Mouse (Mus musculus): ENCODE data around the gene Tuba1c. TPM values are rescaled to one million over a fixed set of nuclear protein-coding genes. Genes with fewer than 3 reads are reported as not detected.

Tuba1c gene
- total and polyA plus RNA-seq, 2 experiments from 2014 or later: 97.1 to 309 TPM

DNA sequence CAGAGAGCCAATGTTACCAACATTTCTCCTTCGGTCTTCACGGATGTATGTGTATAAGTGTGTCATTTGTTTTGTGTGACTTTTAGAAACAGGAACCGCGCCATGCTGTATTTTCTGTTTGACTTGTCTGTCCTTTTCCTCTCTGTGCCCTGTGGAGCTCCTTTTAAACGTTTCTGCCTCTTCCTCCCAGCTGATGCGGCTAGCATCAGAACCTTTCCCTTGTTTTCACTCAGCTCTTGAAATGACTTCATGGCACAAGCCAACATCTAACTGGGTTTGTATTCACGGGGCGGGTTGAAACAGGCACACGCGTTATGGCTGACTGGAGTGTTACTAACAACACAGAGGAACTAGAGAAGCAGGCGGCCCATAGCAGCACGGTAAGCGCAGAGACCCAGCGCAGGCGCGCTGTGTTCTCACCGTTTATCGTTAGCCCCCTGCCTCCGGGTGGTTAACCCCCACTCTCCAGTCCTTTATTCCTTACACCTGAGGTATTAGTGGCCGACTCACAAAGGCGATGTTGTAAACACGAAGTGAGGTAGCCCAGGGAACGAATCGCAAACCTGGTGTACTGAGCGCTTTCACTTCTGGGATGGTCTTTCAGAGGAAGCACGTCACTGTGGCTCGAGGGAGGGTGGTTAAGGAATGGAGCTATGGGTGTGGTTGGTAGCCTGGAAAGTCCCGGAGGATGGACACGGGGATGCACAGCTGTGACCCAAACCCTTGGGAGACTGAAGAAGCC is 44.3 kb upstream of the Tuba1c start:
- TF ChIP-seq CTCF (IDR thresholded peaks at IDR 0.05; ENCODE audit: low read depth) (no peak), EP300 (IDR thresholded peaks at IDR 0.05; ENCODE audit: low read depth) (0 out of 2 replicates have a peak, but pooled peaks have one; percentile 69)
- Histone ChIP-seq H3K36me3 (replicated peaks; ENCODE audit: control insufficient read depth, insufficient read depth, low read length) (no peaks in the 10 kb centered on the region), H3K27ac (ENCODE audit: low read depth) (peak overlapping the region; percentile 97), H3K9ac (replicated peaks; ENCODE audit: low read depth, low read length) (peak overlapping the region; percentile 72), H3K27me3 (ENCODE audit: control insufficient read depth, insufficient read depth, low read length) (no peaks in the 10 kb centered on the region), H3K4me2 (ENCODE audit: low read depth, low read length) (peak overlapping the region; percentile 66), H3K4me3 (ENCODE audit: low read depth, low read length) (peak overlapping the region; percentile 53), H3K4me1 (ENCODE audit: control insufficient read depth, insufficient read depth) (peaks cover 19% of the 10 kb centered on the region), H3K9me3 (replicated peaks; ENCODE audit: control insufficient read depth, low read length) (no peaks in the 10 kb centered on the region)
- ATAC-seq (ENCODE audit: insufficient read depth, low read depth) (peak; percentile 90), DNase-seq (ENCODE audit: low spot score) (peak; percentile 94)
- WGBS: 2% methylated on average over 29 of the region's 29 CpGs

- peak overlapping the region; percentile 72 for H3K9ac ChIP-seq (replicated peaks; ENCODE audit: low read depth, low read length)
- 21% methylated on average over 12 of the region's 12 CpGs for WGBS
- H3K36me3 ChIP-seq (replicated peaks; ENCODE audit: control insufficient read depth, insufficient read depth, low read length): no peaks in the 10 kb centered on the region
- peaks cover 24% of the 10 kb centered on the region for H3K4me1 ChIP-seq (ENCODE audit: control insufficient read depth, insufficient read depth)
- H3K27me3 ChIP-seq (ENCODE audit: control insufficient read depth, insufficient read depth, low read length): no peaks in the 10 kb centered on the region
- ATAC-seq (ENCODE audit: insufficient read depth, low read depth): no peak; the same call in 1 of the 2 replicates
- peak overlapping the region; percentile 97 for H3K27ac ChIP-seq (ENCODE audit: low read depth)
- DNase-seq (ENCODE audit: low spot score): peak; percentile 34
- peak overlapping the region; percentile 53 for H3K4me3 ChIP-seq (ENCODE audit: low read depth, low read length)
- no peaks in the 10 kb centered on the region for H3K9me3 ChIP-seq (replicated peaks; ENCODE audit: control insufficient read depth, low read length)
- H3K4me2 ChIP-seq (ENCODE audit: low read depth, low read length): peak overlapping the region; percentile 66
- no peak for TF ChIP-seq EP300 (IDR thresholded peaks at IDR 0.05; ENCODE audit: low read depth)
- TF ChIP-seq CTCF (IDR thresholded peaks at IDR 0.05; ENCODE audit: low read depth): no peak
Measured at GRCm38 (mm10) chr15:98985982-98986715, 43.5 kb upstream of the Tuba1c start.

- 20% methylated on average over 7 of the region's 7 CpGs for WGBS
- Histone ChIP-seq H3K27ac (ENCODE audit: low read depth) (peak overlapping the region; percentile 97), H3K27me3 (ENCODE audit: control insufficient read depth, insufficient read depth, low read length) (no peaks in the 10 kb centered on the region), H3K4me3 (ENCODE audit: low read depth, low read length) (no peak overlapping the region), H3K36me3 (replicated peaks; ENCODE audit: control insufficient read depth, insufficient read depth, low read length) (no peaks in the 10 kb centered on the region), H3K4me2 (ENCODE audit: low read depth, low read length) (no peak overlapping the region; the same call in 1 of the 2 replicates), H3K9ac (replicated peaks; ENCODE audit: low read depth, low read length) (no peak overlapping the region), H3K9me3 (replicated peaks; ENCODE audit: control insufficient read depth, low read length) (no peaks in the 10 kb centered on the region), H3K4me1 (ENCODE audit: control insufficient read depth, insufficient read depth) (peaks cover 26% of the 10 kb centered on the region)
- no peak for TF ChIP-seq EP300 (IDR thresholded peaks at IDR 0.05; ENCODE audit: low read depth)
- no peak for TF ChIP-seq CTCF (IDR thresholded peaks at IDR 0.05; ENCODE audit: low read depth)
- ATAC-seq (ENCODE audit: insufficient read depth, low read depth) (peak; percentile 21; the same call in 1 of the 2 replicates), DNase-seq (ENCODE audit: low spot score) (peak; percentile 70)
Measured at GRCm38 (mm10) chr15:98987077-98987630, 42.5 kb upstream of the Tuba1c start.

DNA sequence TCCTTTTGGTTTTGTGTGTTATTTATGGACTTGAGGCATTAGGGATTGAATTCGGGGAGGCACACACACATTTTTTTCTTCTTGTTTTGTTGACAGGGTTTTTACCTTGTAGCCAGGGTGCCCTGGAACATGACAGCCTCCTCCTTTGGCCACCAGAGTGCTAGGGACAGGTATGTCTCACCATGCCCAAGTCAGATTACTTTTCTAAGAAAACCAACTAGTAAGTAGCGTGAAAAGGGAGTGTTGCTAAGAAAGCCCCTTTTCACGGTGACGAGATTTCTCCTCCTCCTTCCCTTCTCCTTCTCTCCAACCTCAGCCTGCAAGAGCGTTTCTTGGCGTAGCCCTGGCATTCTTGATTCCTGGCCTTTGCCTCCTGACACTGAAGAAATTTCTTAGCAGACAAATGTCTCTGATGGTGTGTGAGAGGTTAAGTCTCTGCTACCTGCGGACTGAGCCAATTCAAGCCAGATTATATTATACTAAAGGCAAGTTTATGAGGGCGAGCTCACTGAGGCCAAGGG is 42.0 kb upstream of the Tuba1c start:
- DNase-seq (ENCODE audit: low spot score) (no peak), ATAC-seq (ENCODE audit: insufficient read depth, low read depth) (no peak)
- Histone ChIP-seq H3K4me3 (ENCODE audit: low read depth, low read length) (no peak overlapping the region), H3K27ac (ENCODE audit: low read depth) (peak overlapping the region; percentile 97), H3K36me3 (replicated peaks; ENCODE audit: control insufficient read depth, insufficient read depth, low read length) (no peaks in the 10 kb centered on the region), H3K9ac (replicated peaks; ENCODE audit: low read depth, low read length) (peak overlapping the region; percentile 1; the same call in 1 of the 2 replicates), H3K4me1 (ENCODE audit: control insufficient read depth, insufficient read depth) (peaks cover 26% of the 10 kb centered on the region), H3K9me3 (replicated peaks; ENCODE audit: control insufficient read depth, low read length) (no peaks in the 10 kb centered on the region), H3K27me3 (ENCODE audit: control insufficient read depth, insufficient read depth, low read length) (no peaks in the 10 kb centered on the region), H3K4me2 (ENCODE audit: low read depth, low read length) (no peak overlapping the region)
- no peak for TF ChIP-seq EP300 (IDR thresholded peaks at IDR 0.05; ENCODE audit: low read depth)
- no peak for TF ChIP-seq CTCF (IDR thresholded peaks at IDR 0.05; ENCODE audit: low read depth)
- 56% methylated on average over 8 of the region's 8 CpGs for WGBS

DNA sequence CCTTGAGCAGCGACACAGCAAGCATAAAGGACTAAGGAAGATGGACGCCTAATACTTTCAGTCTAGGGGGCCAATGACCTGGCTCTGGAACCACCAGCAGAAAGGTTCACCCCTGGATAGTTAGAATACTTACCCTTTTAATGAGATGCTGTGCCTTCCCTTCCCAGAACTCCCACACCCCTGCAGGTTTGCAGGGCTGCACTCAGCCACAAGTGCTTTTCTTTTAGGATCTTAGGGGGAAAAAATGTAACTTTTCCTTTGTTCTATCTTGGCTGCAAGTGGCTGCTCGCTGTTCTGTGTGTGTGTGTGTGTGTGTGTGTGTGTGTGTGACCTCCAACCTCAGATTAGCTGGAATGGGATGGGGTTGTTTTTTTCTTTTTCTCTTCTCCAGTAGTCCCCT is 40.9 kb upstream of the Tuba1c start:
- no peak for ATAC-seq (ENCODE audit: insufficient read depth, low read depth)

More for the DNA sequence above, 40.9 kb upstream of the Tuba1c start:
- H3K4me3 ChIP-seq (ENCODE audit: low read depth, low read length): no peak overlapping the region
- no peaks in the 10 kb centered on the region for H3K36me3 ChIP-seq (replicated peaks; ENCODE audit: control insufficient read depth, insufficient read depth, low read length)
- no peak for DNase-seq (ENCODE audit: low spot score)
- H3K27ac ChIP-seq (ENCODE audit: low read depth): no peak overlapping the region
- no peak overlapping the region for H3K9ac ChIP-seq (replicated peaks; ENCODE audit: low read depth, low read length)
- peaks cover 23% of the 10 kb centered on the region for H3K4me1 ChIP-seq (ENCODE audit: control insufficient read depth, insufficient read depth)
- H3K9me3 ChIP-seq (replicated peaks; ENCODE audit: control insufficient read depth, low read length): no peaks in the 10 kb centered on the region
- TF ChIP-seq EP300 (IDR thresholded peaks at IDR 0.05; ENCODE audit: low read depth): no peak
- no peak for TF ChIP-seq CTCF (IDR thresholded peaks at IDR 0.05; ENCODE audit: low read depth)
- 80% methylated on average over 3 of the region's 3 CpGs for WGBS
- H3K4me2 ChIP-seq (ENCODE audit: low read depth, low read length): no peak overlapping the region
- no peaks in the 10 kb centered on the region for H3K27me3 ChIP-seq (ENCODE audit: control insufficient read depth, insufficient read depth, low read length)

Data from heart, postnatal 0 days (tissue).